Mouse (Mus musculus) ovary, postnatal 36 days (tissue): ENCODE measurements around the gene Wnt10a.

Source experiments
- DNase-seq: peaks from one replicate; pipeline ENCODE4 v3.0.0; 2022; ENCODE audit warnings: low spot score, mixed read lengths

Gene Wnt10a

DNA sequence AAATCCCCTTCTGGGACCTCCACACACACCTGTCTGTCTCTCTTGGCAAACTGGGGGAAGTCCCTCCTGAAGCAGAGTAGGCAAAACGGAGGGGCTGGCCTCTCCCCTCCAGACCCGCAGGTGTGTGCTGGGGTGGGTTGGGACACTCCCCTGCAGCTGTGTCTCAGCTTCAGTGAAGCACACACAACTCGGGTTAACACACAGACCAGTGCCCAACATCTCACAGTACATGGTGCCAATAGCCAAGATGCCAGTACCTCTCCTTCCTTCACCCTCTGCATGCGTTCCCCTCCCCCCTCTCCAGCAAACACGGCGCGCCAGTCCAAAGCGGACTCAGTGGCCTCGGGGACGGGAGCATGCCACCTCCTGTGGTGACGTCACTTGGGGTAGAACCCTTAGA is at the start of gene Wnt10a:
Gene Wnt10a (plus strand): TSS at position 268 of the 400 bp plus-strand sequence.
- no peak for DNase-seq

DNA sequence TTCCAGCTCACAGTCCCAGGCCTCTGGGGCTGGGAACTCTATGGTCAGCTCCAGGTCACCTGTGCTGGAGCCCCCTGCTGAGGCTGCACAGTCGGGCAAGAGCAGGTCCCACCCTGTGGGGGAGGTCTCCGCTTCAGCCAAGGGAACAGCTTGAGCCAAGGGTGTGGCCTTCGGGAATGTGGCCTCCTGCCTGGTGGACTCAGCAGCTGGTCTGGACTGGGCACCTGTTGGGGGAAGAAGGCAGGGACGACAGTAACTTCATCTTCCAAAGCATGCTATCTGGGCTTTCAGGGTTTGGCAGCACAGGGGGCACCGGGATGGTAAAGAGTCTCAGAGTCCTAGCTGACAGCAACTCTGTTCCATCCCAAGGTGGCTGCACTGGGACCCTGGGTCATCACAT is 44.0 kb upstream of the Wnt10a start:
- DNase-seq = no peak

DNA sequence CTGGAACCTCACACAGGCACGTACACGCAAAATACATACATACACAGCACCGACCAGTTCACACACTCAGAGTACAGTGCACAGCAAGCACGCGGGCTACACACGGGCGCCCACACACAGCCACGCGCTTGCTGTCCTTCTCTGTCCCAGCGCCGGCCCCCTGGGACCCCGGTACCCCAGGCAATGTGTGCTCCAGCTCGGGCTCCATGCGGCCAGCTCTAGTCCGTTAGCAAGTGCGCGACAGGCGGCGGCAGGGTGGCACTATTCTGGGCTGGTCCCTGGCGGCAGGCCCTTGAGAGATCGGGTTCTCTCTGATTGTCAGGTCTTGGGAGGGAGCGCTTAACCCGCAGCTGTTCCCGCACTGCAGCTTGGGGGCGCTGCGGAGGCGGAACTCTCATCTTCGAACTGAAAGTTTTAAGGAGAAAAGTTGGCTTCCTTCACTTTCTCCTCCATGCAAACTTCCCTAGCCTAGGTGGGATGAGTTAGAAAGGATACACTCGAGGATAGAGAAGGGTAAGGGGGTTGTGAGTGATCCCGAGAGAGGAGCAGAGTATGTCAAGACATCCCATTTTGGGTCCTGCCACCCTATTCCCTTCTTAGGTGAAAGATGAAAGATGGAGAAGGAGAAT is 42.6 kb upstream of the Wnt10a start, which contains the start of gene Prkag3:
Gene Prkag3 (minus strand): TSS at position 579 of the 629 bp plus-strand sequence.
- peak; percentile 68 for DNase-seq

DNA sequence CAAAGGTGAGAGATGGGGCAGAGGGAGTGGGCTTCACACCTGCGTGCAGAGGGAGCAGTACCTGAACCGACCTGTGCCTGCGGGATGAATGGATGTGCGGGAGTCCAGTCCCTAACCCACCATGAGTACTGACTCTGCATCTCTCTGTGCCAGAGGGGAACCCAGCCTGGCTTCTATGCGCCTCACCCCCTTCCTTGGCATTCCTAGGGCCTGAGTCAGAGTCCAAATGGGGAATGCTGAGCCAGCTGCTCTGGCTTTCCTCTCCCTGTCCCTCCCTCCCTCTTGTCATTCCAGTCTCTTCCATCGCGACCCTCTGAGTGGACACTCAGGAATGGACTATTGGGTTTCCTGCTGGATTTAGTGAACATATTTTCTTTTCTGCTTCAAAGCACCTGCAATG is 42.0 kb upstream of the Wnt10a start:
- DNase-seq = peak; percentile 25

DNA sequence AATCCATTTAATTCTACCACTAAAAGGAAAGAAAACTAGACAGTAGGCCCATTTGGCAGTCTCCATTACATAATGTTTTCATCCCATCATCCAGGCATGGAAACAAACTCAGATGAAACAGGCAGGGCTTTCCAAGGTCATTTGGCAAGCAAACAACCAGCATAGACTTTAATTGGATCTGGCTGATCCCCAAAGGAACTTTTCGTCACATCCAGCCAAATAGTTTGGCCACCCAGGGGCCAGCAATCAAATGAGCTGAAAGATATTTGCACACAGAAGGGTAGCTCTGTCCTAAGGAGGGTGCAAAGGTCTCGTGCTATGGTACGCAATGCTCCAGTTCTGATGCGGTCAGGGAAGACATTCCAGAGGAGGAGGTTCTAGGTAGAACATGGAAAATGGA is 40.6 kb upstream of the Wnt10a start:
- no peak for DNase-seq

DNA sequence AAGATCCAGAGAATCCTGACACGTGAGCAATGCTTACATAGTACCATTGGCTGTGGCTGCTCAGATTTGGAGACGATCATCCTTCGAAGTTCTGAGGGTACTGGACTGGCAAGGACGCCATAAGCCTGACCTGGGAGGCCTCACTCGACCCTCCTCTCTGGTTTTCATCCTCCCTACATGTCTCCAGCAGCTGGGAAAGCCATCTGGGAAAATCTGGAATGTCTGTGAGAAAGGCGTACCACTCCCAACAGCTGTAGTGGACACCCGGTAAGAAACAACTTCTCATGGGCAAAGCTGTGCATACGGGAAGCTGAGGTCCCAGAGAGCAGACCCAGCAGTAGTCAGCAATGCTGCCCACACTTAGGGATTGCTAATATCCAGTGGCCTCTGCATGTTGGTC is 39.2 kb upstream of the Wnt10a start:
- no peak for DNase-seq

DNA sequence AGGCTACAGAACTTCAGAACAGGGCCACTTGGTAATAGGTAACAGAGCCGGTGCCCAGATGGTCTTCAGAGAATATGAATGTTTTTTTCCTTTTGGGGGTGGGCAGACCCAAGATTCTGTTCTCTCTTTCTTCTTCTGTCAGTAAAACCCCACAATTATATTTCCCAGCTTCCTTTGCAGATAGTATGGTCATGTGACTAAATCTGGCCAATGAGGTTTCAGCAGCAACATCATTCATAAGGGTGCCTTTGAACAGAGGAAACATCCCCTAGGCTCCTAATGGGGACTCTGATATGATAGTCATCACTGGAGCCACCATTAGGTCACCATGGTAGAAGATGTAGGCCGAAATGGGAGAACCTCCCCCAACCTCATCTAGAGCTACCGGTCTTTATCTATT is 38.5 kb upstream of the Wnt10a start:
- no peak for DNase-seq

DNA sequence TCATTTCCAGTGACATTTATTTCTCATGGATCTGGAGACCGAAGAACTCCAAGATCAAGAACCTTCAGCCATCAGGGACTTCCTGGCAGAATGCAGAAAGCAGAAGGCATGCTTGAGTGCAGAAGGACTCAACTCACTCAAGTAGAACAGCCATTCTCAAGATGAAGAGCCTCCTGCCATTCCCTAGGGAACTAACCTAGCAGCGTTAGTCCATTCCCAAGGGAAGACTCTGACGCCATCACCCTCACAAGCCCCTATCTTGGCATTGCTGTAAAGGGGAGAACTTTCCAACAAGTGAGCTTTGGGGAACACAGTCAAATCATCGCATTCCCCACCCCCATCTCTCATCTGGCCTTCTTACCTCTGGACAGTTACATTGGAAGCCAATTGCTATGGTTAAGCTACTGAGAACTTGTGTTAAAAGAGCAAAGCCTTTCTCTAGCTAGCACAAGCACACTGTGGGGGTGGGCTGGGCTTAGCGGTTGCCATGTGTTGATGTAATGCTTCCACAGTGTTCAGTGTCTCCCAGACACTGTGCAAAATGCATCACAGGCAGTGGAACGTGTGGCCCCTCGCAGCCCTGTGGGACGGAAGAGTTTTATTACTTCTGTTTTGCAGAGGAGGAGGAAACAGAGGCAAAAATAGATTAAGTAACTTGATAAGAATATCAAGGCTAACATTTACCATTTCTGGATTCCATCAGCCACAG is 37.9 kb upstream of the Wnt10a start:
- no peak for DNase-seq

DNA sequence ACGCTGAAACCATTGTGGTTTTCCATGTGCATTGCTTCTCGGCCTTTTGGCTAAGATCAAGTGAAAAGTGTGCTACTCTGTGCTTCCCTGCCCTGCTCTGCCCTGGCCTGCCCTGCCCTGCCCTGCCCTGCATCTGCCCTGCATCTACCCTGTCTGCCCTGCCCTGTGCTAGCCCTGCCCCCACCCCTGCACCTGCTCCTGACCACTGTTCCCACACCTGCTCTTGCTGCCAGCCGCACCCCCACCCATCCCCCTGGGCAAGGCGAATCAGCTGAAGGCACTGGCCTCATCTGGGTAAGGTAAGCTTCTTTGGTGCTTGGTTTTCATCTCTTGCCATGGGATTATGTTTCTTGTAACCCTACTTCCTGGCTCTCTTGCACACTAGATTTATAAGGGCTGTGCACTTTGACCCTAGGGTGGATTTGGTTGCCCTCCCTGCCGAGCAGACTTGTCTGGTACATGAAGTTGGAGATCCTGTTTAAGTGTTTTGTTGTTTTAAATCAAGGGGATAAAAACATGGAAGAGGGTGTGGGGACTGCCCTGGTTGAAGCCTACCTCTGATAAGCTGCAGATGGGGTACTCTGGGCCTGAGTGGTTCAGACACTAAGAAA is 37.0 kb upstream of the Wnt10a start:
- no peak for DNase-seq

DNA sequence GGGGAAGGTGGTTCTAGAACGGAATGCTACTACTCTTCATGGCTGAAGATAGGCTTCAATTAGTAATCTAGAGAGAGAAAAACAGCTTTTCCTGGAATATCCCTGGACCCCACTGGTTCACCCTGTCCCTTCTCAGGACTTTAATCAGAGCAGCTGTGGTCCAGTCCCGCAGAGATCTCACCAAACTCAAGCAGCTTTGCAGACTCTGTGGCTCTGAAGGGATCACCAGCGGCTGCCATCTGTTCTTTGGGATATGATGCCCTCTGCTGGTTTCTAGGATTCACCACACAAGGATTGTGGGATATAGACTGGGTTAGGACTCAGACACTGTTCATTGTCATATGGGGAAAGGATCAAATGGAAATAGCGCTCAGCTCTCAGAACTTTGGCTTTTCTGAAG is 31.5 kb upstream of the Wnt10a start:
- no peak for DNase-seq

DNA sequence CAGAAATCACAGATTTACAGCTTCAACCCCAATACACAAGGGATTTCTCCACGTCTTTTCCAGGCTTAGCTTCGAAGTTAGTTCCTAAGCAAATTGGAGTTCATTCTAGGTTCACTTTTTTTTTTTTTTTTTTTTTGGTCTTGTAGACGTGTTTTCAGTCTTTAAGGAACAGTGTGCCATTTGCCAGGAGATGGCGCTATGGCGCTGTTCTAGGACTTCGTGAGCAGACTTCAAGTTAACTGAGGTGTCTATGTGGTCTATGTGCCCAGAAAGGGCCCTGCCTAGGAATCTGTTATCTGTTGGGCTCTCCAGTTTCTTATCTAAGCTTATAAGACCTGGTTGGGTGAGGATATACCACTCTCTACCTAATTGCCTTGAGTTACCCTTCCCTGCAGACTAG is 28.2 kb upstream of the Wnt10a start:
- DNase-seq = peak; percentile 74

DNA sequence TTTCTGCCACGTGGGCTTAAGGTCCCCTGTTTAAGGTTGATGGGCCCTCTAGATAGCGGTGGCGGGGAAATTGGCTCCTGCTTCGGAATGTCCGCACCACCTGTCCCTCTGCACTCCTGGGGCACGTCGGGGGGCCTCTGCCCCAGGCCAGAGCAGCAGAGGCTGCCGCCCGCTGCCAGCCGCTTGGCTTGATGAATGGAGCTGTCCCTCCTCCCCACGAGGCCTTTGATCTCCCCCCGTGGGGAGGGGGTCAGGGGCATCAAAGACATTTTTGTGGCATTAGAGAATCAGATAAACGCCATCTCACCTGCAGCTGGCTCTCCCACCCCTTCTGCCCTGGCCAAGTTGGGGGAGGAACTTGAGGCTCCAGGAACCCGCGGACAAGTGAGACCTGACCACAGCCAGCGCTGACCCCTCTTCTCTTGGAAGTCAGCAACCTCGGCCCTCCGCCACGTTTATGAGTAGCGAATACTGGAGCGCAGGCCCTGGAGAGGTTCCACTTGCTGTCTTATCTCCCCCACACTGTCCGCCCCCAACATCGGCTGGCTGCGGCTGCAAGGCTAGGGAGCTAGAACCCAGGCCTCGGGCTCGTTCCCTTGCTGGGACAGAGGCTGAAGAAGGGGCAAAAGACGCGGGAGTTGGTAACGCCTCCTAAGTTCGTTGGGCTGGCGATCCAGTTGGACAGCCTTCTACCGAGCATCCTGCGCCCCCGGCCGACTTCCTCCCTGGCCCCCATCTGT is 20.4 kb upstream of the Wnt10a start:
- DNase-seq = peak; percentile 42

DNA sequence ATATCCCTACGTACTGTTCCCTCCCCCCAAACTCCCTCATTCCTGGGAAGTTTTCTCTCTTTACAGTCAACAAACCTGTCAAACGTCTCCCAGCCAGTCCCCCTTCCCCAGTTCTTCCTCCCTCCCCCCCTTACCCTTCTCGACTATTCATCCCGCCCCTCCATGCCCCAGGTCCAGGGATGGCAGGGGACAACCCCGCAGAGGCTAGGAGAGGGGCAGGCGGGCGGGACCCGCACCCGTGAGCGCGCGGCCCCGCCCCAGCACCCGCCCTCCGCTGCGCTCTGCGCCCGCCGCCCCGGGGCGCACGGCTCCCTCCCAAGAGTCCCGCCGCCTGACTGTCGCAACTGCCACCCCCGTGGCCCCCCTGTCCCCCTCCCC is 19.9 kb upstream of the Wnt10a start:
- DNase-seq = no peak

DNA sequence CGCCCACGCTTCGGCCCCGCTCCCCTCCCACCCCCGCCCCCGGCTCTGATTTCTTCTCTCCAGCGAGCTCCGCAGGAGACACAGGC is 19.6 kb upstream of the Wnt10a start, which contains the start of gene Wnt6:
Gene Wnt6 (plus strand): TSS at position 48 of the 86 bp plus-strand sequence.
- no peak for DNase-seq

DNA sequence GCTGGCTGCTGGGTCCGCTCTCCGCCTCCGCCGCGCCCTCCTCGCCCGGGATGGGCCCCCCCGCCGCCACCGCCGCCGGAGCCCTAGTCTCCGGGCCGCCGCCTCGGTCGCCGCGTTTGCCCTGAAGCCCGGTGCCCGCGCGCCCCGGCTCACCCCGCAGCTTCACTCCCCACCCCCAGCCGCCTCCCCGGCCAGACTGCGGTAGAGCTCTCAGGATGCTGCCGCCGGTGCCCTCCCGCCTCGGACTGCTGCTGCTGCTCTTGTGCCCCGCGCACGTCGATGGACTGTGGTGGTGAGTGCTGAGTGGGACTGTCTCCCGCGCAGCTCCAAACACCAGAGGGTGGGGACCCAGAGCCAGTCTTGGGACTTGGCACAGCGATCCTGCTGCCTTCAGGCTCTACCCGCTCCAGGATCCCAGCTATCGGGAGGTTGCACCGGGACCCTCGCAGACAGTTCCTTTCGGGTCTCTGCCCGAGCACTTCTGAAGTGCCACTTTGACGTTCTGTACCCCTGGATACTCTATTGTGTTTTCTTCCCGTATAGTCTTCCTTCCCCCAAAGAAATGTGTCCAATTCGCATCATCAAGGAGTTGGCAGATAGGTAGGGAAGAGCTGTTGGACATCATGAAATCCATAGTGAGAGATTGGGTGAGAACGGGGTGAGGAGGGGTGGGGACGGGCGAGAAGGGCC is 19.2 kb upstream of the Wnt10a start:
- peak; percentile 40 for DNase-seq

DNA sequence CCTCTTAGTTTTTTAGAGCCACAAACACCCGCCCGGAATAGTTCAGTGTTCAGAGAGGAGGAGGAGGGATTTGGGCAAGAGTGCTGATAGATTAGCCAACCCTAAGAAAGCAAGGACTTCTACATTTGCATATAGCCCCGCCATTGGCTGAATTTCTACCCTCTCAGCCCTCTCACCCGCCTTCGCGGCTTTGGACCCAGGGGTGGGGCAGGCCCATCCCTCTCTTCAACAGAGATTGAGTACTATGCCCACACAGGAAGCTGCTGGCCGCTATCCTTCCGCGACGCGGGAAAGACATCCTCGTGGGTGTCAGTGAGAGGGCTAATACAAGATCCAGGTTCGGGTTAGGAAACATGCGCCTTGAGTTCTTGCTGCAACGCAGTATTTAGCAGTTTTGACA is 18.2 kb upstream of the Wnt10a start:
- peak; percentile 82 for DNase-seq

DNA sequence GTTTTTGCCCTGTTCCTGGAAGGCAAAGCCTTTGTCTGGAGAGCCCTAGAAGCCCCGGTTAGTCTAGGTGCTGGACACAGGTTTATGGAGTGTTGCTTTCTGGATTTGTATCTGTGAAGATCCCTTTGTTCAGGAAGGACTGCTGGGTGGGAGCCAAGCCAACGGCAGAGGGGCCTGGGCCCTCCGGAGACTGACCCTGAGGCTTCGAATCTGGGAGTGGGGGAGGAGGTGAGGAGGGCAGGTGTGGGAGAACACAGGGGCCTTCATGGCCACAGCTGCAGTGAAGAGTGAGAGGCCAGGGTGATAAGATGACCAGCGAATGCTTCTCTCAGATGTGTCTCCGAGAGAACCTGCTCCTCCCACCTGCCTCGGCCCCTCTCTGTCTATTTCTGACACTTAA is 17.3 kb upstream of the Wnt10a start:
- no peak for DNase-seq

DNA sequence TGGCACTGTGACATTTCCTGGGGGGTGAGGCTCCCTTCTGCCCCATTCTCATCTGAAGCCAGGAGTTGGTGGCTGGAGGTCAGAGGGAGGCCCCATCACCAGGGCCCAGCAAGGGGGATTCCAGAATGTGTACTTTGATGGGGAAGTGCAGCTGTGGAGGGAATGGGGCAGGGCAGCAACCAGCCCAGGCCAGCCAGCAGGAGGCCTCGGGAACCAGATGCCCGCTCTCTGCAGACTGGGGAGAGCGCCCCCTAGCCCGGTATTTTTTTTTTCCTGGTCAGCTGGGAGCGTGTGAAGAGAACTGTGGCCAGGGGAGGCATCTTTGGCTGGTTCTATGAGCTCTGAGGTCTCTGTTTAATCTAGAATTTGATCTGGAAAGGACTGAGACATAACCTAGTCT is 15.5 kb upstream of the Wnt10a start:
- DNase-seq = peak; percentile 38

DNA sequence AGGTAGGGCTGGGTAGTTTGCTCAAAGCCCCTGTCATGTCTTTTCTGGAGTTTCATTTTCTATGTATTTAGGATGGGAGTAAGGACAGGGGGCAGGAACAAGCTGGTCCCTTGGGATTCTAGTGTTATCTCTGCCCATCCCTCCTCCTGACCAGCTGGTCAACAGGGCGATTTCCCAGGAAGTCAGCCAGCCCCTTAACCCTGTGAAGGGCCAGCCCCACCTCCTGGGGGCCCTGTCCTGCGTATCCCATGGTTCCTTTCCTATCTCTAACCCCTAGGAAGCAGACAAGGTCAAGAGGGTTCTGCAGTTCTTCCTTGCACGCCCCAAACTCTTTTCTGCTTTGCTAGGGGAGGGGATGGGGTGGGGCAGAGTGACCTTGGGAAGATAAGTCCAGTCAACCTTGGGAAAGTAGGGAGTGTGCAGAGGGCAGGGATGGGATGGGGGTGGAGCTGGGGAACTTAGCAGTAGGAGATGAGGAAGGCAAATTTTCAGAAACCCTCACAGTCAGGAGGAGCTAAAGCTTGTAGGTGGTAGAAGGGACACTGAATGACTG is 12.3 kb upstream of the Wnt10a start:
- peak; percentile 49 for DNase-seq

DNA sequence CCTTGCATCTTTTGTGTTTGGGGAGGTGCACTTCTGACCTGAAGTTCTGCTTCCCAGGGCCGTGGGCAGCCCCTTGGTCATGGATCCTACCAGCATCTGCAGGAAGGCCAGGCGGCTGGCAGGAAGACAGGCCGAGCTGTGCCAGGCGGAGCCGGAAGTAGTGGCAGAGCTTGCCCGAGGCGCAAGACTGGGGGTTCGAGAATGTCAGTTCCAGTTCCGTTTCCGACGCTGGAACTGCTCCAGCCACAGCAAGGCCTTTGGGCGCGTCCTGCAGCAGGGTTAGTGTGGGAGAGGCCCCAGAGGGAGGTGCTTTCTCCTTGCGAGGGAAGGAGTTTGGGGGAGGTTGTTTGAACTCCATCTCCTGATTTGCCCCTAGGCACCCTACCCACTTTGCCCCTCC is 9.3 kb upstream of the Wnt10a start:
- DNase-seq = peak; percentile 38

DNA sequence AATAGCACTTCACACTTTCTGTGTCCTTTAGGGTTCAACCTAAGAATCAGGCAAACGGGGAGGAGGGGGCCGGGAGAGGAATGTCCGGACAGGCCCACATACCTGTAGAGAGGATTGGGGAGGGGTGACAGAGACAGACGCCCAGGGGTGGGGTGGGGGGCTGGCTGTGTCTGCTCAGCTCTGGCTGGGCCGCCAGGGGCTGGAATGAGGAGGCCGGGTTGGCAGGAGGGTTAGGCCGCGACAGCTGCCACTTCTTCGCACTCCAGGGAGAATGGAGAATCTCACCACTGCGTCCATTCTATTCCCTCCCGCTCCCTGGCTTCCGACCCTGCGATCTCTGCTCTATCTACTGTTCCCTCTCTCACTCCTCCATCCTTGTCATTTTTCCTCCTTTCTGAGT is 7.8 kb upstream of the Wnt10a start:
- no peak for DNase-seq

DNA sequence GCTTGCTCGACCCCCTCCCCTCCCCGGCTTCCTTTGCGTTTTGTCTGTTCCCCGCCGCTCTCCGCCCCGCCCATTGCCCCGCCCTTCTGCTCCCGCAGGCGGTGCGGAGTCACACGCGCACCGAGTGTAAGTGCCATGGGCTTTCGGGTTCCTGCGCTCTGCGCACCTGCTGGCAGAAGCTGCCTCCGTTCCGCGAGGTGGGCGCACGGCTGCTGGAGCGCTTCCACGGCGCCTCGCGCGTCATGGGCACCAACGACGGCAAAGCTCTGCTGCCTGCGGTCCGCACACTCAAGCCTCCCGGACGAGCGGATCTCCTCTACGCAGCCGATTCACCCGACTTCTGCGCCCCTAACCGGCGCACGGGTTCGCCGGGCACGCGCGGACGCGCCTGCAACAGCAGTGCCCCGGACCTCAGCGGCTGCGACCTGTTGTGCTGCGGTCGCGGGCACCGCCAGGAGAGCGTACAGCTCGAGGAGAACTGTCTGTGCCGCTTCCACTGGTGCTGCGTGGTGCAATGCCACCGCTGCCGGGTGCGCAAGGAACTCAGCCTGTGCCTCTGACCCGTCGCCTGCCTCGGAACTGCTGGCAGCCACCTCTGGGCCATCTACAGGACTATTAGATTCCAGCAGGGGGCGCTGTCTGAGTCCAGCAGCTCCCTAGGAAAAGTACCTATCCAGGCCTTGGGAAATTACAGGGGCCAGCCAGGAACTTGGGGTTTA is 7.1 kb upstream of the Wnt10a start:
- peak; percentile 56 for DNase-seq
